Mouse (Mus musculus): ENCODE measurements around the gene G0s2. TPM values are rescaled to one million over a fixed set of nuclear protein-coding genes. Genes with fewer than 3 reads are reported as not detected.

The G0s2 gene
- 25.7 and 44.2 TPM in 2 replicates for polyA plus RNA-seq (2012; rRNA removed; ENCODE audit: low replicate concordance)

DNA sequence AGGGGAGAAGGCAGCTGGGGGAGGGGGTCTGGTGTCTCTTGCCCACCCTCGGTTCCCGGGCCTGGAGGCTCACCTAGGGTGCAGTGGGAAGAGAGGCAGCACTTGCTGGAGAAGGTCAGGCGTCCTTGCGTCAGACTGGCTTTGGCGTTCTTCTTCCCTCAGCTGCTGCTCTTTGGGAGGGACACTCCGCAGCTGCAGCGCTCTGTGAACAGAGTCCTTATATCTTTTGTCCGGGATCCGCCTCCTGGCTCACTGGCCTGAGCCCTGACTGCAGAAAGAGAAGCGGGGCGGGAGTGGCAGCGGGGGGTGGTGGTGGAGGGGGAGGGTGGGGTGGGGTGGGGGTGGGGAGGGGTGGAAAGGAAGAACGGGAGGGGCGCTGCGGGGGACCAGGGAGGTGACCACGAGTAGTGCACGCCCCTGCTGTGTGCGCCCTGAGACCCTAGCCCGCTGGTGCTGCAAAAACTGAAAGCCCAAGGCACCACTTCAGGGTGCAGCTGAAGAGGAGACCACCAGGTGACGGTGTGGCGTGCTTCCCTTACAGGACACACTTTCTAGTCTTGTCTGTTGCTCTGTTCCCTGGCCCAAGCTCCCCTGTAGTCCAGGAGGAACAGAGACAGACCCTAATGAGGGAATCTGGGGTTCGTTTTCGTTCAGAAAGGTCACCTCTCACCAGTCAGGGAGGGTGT lies at the start of gene G0s2:
G0s2 (minus strand) TSS at position 302 of the 686 bp plus-strand sequence.

DNA sequence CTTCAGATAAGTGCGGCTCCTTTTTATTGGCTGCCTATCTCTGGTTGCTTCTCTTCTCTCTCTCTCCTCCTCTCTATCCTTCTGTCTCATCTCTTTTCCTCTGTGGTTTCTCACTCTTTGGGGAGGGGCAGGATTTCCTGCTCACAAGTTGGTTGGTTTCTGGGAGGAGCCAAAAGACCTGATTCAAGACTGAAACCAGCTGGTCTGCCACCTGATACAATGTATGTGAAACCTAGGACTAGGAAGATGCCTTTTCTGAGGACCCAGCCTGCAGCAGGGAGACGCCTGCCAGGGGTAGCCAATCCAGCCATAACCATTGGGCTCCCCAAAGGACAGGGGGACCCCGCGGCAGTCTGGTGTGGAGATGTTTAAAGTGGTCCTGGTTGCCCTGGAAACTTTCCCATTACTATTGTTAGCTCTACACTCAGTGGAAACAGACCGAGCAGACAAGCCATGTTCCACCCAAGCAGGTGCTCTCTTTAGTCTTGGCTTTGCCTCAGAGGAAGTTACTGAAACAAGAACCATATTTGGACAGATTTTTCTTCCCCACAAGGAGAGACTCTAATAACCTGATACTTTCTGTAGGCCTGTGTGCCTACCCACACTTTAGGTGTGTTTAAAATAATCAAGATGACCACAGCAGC lies 8.9 kb downstream of the G0s2 start, which contains the start of gene Hsd11b1:
Hsd11b1 (minus strand) TSS at position 121 of the 644 bp plus-strand sequence.

Other genes with a start within 250 kb of the G0s2 start
- gene Syt14, start 237.4 kb downstream of the G0s2 start, polyA plus RNA-seq (2012; rRNA removed; ENCODE audit: low replicate concordance): 0.11 TPM in 1 of 2 replicates, not detected in the other
- 3.5 and 5.8 TPM in 2 replicates for gene Diexf, start 142.9 kb downstream of the G0s2 start, polyA plus RNA-seq (2012; rRNA removed; ENCODE audit: low replicate concordance)
- gene Irf6, start 120.1 kb downstream of the G0s2 start, polyA plus RNA-seq (2012; rRNA removed; ENCODE audit: low replicate concordance): 108 and 113 TPM in 2 replicates
- 0.99 and 1.5 TPM in 2 replicates for gene A130010J15Rik, start 105.2 kb downstream of the G0s2 start, polyA plus RNA-seq (2012; rRNA removed; ENCODE audit: low replicate concordance)
- gene Traf3ip3, start 71.5 kb downstream of the G0s2 start, polyA plus RNA-seq (2012; rRNA removed; ENCODE audit: low replicate concordance): 1.1 and 2.0 TPM in 2 replicates
- gene Lamb3, start 65.5 kb downstream of the G0s2 start, polyA plus RNA-seq (2012; rRNA removed; ENCODE audit: low replicate concordance): 13.4 and 15.4 TPM in 2 replicates
- 4.6 and 14.5 TPM in 2 replicates for gene Hsd11b1, start 9.1 kb downstream of the G0s2 start, polyA plus RNA-seq (2012; rRNA removed; ENCODE audit: low replicate concordance)
- 0.41 and 0.97 TPM in 2 replicates for gene Camk1g, start 97.1 kb upstream of the G0s2 start, polyA plus RNA-seq (2012; rRNA removed; ENCODE audit: low replicate concordance)